Mouse (Mus musculus) liver, embryonic 16.5 days (tissue): ENCODE measurements around the gene Rps6kb1. TPM values are rescaled to one million over a fixed set of nuclear protein-coding genes. Genes with fewer than 3 reads are reported as not detected.
A peak's percentile ranks its signal among the peaks of the same experiment; 100 is the strongest.

Experiments used
- ATAC-seq: fragments of 200-750 bp; cut with Nextera tagmentation; 2 replicates; pipeline ENCODE4 v1.8.0; 2017; ENCODE audit warnings: low read depth, mild to moderate bottlenecking, moderate number of reproducible peaks, moderate library complexity
- H3K27ac ChIP-seq: fragments of 300-500 bp; sonication (generic); 2 replicates; pipeline ENCODE4 v1.5.1; 2014; ENCODE audit warnings: mild to moderate bottlenecking, low read length
- H3K27me3 ChIP-seq: fragments of 300-500 bp; sonication (generic); 2 replicates; pipeline ENCODE4 v1.6.1; 2014; ENCODE audit warnings: low read depth, low read length, mixed read lengths; ENCODE audit not compliant: control insufficient read depth, insufficient read depth
- H3K36me3 ChIP-seq: fragments of 300-500 bp; sonication (generic); 2 replicates; pipeline ENCODE4 v1.6.1; 2014; ENCODE audit warnings: mild to moderate bottlenecking; ENCODE audit not compliant: control insufficient read depth, insufficient read depth
- H3K4me1 ChIP-seq: fragments of 300-500 bp; sonication (generic); 2 replicates; pipeline ENCODE4 v1.6.1; 2014; ENCODE audit warnings: low read depth, low read length, mixed read lengths; ENCODE audit not compliant: control insufficient read depth
- H3K4me2 ChIP-seq: fragments of 300-500 bp; sonication (generic); 2 replicates; pipeline ENCODE4 v1.6.1; 2014; ENCODE audit warnings: low read depth, low read length, mixed read lengths
- H3K4me3 ChIP-seq: fragments of 300-500 bp; sonication (generic); 2 replicates; pipeline ENCODE4 v1.5.1; 2014; ENCODE audit warnings: low read depth, mild to moderate bottlenecking, low read length
- H3K9ac ChIP-seq: fragments of 300-500 bp; sonication (generic); 2 replicates; pipeline ENCODE4 v1.6.1; 2014; ENCODE audit warnings: low read depth, low read length
- H3K9me3 ChIP-seq: fragments of 300-500 bp; sonication (generic); replicated peaks from 2 replicates; pipeline ENCODE4 v1.6.1; 2016; ENCODE audit warnings: low read length; ENCODE audit not compliant: control insufficient read depth
- WGBS: fragments of 180-500 bp; shearing (Covaris S2); extraction: QIAGEN DNeasy Blood & Tissue Kit; methylation state at CpG from one replicate; pipeline ENCODE4 v1.1.7; 2014; ENCODE audit not compliant: insufficient replicate concordance; 5-methylcytosine and 5-hydroxymethylcytosine counted together
- polyA plus RNA-seq: library from polyadenylated mRNA; unstranded; fragments of >200 nt; fragmentation: Nextera tagmentation; extraction: Ambion mirVana; gene quantifications from 2 replicates; pipeline ENCODE4 v1.2.1, GENCODE M21; 2015

Gene Rps6kb1
- polyA plus RNA-seq, 1 experiment from 2014 or later = 22.0 TPM

DNA sequence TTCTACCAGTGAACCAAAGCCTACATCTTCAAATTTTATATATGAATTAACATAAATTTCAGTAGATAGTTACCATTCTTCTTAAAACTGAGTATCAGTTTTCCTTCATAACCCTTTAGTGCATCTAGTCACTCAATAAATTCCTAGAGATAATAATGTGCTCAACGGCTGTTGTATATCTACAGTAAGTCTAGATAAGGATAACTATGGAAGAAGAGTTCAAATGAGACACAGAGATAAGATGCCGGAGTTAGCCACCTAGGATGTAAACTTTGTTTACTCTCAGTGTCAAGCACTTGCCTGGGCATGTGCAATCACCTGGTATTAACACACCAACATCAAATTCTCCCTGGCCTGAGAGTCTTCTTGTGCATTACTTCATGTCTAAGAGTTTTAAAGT is 37.3 kb downstream of the Rps6kb1 start:
- Histone ChIP-seq H3K4me2 (no peak overlapping the region), H3K9ac (no peak overlapping the region), H3K27ac (no peak overlapping the region), H3K4me3 (no peak overlapping the region), H3K9me3 (no peaks in the 10 kb centered on the region), H3K4me1 (no peaks in the 10 kb centered on the region), H3K36me3 (peaks cover 31% of the 10 kb centered on the region), H3K27me3 (no peaks in the 10 kb centered on the region)
- ATAC-seq = no peak
- 22% methylated on average over 2 of the region's 2 CpGs for whole genome bisulfite sequencing

DNA sequence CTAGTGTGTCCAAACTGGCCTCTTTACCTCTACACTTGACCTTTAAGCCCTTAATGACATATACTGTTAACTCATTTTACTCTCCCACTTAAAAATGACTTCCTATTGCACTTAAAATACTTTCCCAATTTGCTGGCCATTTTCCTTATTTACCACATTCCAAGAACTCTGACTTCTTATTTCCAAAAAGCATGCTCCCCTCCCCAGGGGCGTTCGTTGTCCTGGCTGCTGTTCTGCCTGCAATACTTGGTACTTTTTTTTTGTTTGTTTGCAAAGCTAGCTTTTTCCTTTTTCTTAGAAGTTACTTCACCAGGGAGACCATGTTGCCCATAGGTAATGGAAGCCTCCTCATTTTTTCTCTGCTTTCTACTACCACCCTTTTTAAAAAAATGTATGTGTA is 41.5 kb downstream of the Rps6kb1 start:
- Histone ChIP-seq H3K27ac (no peak overlapping the region), H3K4me3 (no peak overlapping the region), H3K9me3 (no peaks in the 10 kb centered on the region), H3K4me1 (no peaks in the 10 kb centered on the region), H3K4me2 (no peak overlapping the region), H3K9ac (no peak overlapping the region), H3K27me3 (no peaks in the 10 kb centered on the region), H3K36me3 (peaks cover 19% of the 10 kb centered on the region)
- ATAC-seq = no peak
- WGBS = 89% methylated on average over 2 of the region's 2 CpGs

DNA sequence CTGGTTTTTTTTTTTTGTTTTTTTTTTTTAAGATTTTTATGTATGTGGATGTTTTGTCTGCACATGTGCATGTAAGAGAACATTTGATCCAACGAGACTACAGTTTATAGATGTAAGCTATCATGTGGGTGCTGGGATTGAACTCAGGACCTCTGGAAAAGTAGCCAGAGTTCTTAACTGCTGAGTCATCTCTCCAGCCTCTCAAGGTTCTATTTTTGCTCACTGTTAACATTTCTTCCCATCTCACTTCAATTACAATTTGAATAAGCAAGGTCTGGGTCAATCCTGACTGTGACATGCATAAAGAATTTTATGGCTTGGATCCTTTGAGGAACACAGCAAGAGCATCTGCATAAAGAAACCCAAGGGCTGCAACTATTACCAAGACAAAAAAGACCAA is 43.8 kb downstream of the Rps6kb1 start:
- Histone ChIP-seq H3K9me3 (no peaks in the 10 kb centered on the region), H3K4me1 (no peaks in the 10 kb centered on the region), H3K4me3 (no peak overlapping the region), H3K27me3 (no peaks in the 10 kb centered on the region), H3K36me3 (peaks cover 11% of the 10 kb centered on the region), H3K27ac (no peak overlapping the region), H3K4me2 (no peak overlapping the region), H3K9ac (no peak overlapping the region)
- WGBS = 78% methylated on average over 1 of the region's 1 CpGs
- no peak for ATAC-seq

DNA sequence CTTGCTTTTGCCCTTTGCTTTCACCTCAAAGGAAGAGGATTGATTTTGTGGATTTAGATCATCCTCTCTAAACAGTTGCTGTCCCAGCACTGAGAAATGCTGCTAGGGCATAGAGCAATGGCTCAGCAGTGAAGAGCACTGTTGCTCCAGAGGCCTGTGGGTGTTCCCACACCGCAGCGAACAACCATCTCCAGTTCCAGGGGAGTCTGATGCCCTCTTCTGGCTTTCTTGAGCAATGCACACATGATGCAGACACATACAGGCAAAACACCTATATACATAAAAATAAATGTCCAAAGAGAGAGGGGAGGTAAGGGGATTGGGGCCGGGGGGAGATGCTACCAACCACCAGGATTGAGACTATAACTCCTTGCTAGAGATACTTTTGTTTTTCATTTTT is 46.7 kb downstream of the Rps6kb1 start:
- no peaks in the 10 kb centered on the region for H3K27me3 ChIP-seq
- ATAC-seq = no peak
- no peak overlapping the region for H3K27ac ChIP-seq
- H3K4me1 ChIP-seq = no peaks in the 10 kb centered on the region
- no peak overlapping the region for H3K9ac ChIP-seq
- H3K36me3 ChIP-seq = peaks cover 4% of the 10 kb centered on the region; the same call in 1 of the 2 replicates
- H3K9me3 ChIP-seq = no peaks in the 10 kb centered on the region
- 84% methylated on average over 3 of the region's 3 CpGs for WGBS
- no peak overlapping the region for H3K4me3 ChIP-seq
- H3K4me2 ChIP-seq = no peak overlapping the region

DNA sequence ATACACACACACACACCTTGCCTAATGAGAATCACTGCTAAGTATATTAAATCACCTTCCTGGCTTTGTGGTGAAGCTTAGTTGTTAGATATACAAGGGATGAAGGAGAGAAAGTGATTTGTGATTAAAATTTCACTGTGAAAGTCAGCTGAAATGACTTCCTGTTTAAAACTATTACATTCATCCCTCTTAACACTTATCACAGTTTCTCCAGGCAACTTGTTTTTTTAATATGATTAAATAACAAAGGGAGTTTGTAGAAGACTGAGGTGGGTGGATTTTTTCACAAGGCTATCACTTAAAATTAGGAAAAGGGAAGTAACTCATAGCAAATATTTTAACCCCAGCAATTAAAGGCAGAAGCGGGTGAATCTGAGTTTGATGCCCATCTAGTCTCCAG is 47.2 kb downstream of the Rps6kb1 start:
- H3K9ac ChIP-seq = no peak overlapping the region
- WGBS = 98% methylated on average over 1 of the region's 1 CpGs
- H3K4me3 ChIP-seq = no peak overlapping the region
- H3K27me3 ChIP-seq = no peaks in the 10 kb centered on the region
- peaks cover 4% of the 10 kb centered on the region; the same call in 1 of the 2 replicates for H3K36me3 ChIP-seq
- no peaks in the 10 kb centered on the region for H3K9me3 ChIP-seq
- H3K27ac ChIP-seq = no peak overlapping the region
- no peak for ATAC-seq
- H3K4me2 ChIP-seq = no peak overlapping the region
- no peaks in the 10 kb centered on the region for H3K4me1 ChIP-seq

DNA sequence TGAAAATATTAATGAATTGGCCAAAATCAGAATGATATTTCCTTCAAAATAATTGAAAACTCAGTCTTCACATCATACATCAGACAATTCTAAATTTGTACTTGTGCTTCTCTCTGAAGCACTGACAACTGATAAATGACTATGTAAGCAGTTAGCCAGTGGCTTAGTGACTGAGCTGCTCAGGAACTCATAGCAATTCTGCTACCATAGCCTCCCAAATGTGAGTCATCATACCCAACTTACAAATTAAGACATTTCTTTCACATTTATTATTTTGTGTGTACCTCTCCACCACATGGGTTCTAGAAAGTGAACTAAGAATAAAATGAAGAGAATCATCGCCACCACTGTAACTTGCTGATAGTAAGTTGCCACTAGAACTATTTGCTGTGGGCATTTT is 53.8 kb downstream of the Rps6kb1 start:
- H3K9me3 ChIP-seq = no peaks in the 10 kb centered on the region
- no peak overlapping the region for H3K4me2 ChIP-seq
- H3K27ac ChIP-seq = no peak overlapping the region
- H3K9ac ChIP-seq = no peak overlapping the region
- 87% methylated on average over 1 of the region's 1 CpGs for WGBS
- H3K4me3 ChIP-seq = no peak overlapping the region
- H3K27me3 ChIP-seq = no peaks in the 10 kb centered on the region
- peaks cover 4% of the 10 kb centered on the region for H3K4me1 ChIP-seq
- H3K36me3 ChIP-seq = peaks cover 9% of the 10 kb centered on the region
- no peak for ATAC-seq

DNA sequence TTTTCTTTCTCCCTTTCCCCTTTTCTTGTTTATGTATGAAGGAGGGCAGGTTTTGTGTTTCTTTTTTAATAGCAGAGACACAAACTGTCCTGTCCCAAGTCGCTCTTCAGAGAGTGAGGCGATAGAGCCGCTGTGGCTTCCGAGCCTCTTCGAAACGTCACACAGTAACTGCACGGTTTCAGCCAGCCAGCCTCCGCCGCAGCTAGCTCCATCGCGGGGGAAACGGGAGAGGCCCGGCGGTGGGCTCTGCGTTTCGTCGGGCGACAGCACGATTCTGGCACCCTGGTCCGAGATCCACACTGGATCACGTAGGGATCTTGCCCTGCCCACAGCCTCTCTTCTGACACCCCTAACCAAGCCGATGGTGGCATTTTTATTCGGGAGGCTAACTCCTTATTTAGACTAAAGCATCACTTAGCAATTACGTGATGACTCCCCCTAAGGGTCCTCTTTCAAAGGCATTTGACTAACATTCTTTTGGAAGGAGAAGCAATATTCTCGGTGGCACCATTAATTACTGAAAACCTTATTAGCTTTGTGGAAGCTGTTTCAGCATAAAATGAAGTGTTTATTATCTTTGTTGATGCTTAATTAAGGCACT is 59.6 kb downstream of the Rps6kb1 start:
- peak overlapping the region; percentile 85 for H3K4me3 ChIP-seq
- WGBS = under 1% methylated on average over 25 of the region's 25 CpGs
- peak overlapping the region; percentile 75 for H3K9ac ChIP-seq
- ATAC-seq = peak; percentile 25; the same call in 1 of the 2 replicates
- H3K4me2 ChIP-seq = peak overlapping the region; percentile 96
- H3K27ac ChIP-seq = peak overlapping the region; percentile 87
- peaks cover 7% of the 10 kb centered on the region for H3K4me1 ChIP-seq
- no peaks in the 10 kb centered on the region for H3K27me3 ChIP-seq
- H3K9me3 ChIP-seq = no peaks in the 10 kb centered on the region
- peaks cover 4% of the 10 kb centered on the region for H3K36me3 ChIP-seq

DNA sequence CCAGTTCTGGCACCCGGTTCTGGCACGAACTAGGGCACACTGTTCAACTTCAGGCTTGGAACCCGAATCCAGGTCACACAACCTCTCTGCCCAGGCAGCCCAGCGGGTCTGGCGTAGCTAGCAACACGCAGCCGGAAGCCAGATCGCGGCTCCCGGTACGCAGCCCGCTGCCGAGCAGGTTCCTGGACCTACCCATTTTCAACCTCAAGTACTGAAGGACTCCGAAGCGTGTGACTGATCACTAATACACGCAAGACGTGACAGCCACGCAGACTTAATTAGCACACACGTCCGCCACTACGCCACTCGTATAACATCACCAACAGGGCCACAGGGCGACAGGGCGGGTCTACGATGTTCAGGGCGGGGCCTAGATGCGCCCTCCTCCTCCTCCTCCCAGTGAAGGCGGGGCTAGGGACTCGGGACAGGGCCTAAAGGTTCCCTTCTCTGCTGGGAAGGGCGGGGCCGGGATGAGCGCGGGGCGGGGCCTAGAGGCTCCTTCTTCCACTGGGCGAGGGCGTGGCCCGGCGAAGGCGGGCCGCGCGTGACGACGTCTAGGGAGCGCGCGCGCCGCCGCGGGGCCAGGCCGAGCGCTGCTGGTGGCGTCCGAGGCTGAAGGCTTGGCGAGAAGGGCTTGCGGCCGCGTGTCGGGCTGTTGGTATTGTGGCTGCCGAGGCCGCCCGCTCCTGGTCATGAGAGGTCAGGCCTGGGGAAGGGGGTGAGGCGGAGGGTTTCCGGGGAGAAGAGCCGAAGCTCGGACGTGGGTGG is 60.3 kb downstream of the Rps6kb1 start, which contains the start of gene Rnft1:
Gene Rnft1, plus strand, starts transcription at position 557 of the 768 bp plus-strand sequence.
- Histone ChIP-seq H3K27me3 (no peaks in the 10 kb centered on the region), H3K4me2 (peak within 1 kb of the TSS; percentile 98), H3K9me3 (no peaks in the 10 kb centered on the region), H3K4me3 (peak within 1 kb of the TSS; percentile 85), H3K36me3 (no peaks in the 10 kb centered on the region), H3K4me1 (peaks cover 7% of the 10 kb centered on the region), H3K27ac (peak within 1 kb of the TSS; percentile 87), H3K9ac (peak within 1 kb of the TSS; percentile 87)
- WGBS = 0% methylated on average over 66 of the region's 68 CpGs
- peak; percentile 97 for ATAC-seq

DNA sequence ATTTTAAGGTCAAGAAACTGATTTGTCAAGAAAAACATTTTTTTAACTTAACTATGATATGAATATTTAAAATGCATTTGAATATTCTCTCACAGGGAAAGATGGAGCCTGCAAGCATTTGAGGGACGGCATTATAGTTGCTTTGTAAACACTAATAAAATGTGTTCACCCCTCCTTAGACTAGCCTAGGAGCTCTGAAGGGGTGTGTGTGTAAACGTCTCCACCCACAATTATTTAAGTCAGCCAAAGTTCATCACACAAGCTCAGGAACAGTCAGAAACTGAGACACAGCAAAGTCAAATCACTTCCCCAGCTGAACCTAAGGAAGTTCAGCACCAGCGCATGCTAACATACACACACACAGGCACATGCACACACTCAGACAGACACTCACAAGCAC is 71.0 kb downstream of the Rps6kb1 start:
- no peak overlapping the region for H3K4me2 ChIP-seq
- H3K4me1 ChIP-seq = no peaks in the 10 kb centered on the region

More for the DNA sequence above, 71.0 kb downstream of the Rps6kb1 start:
- 53% methylated on average over 3 of the region's 3 CpGs for WGBS
- Histone ChIP-seq H3K27me3 (no peaks in the 10 kb centered on the region), H3K36me3 (no peaks in the 10 kb centered on the region), H3K4me3 (no peak overlapping the region), H3K27ac (no peak overlapping the region), H3K9me3 (no peaks in the 10 kb centered on the region), H3K9ac (no peak overlapping the region)
- no peak for ATAC-seq
